Mouse (Mus musculus) midbrain, embryonic 10.5 days (tissue): Measurements from ENCODE around the gene Acaa1b. TPM values are rescaled to one million over a fixed set of nuclear protein-coding genes. Genes with fewer than 3 reads are reported as not detected.
A peak's percentile ranks its signal among the peaks of the same experiment; 100 is the strongest.

Experiments used
- DNase-seq: peaks from one replicate; pipeline ENCODE4 v3.0.0-alpha.2; 2017; ENCODE audit warnings: low spot score
- H3K27ac ChIP-seq: fragments of 300-500 bp; sonication (generic); replicated peaks from 2 replicates; pipeline ENCODE4 v1.5.1; 2016; ENCODE audit warnings: mild to moderate bottlenecking
- H3K27me3 ChIP-seq: fragments of 300-500 bp; sonication (generic); 2 replicates; pipeline ENCODE4 v1.6.1; 2016; ENCODE audit warnings: low read depth, mild to moderate bottlenecking; ENCODE audit not compliant: poor library complexity, severe bottlenecking
- H3K36me3 ChIP-seq: fragments of 300-500 bp; sonication (generic); 2 replicates; pipeline ENCODE4 v1.6.1; 2016; ENCODE audit warnings: mild to moderate bottlenecking, moderate library complexity
- H3K4me1 ChIP-seq: fragments of 300-500 bp; sonication (generic); 2 replicates; pipeline ENCODE4 v1.6.1; 2016
- H3K4me3 ChIP-seq: fragments of 300-500 bp; sonication (generic); 2 replicates; pipeline ENCODE4 v1.5.1; 2016; ENCODE audit warnings: mild to moderate bottlenecking, moderate library complexity
- H3K9me3 ChIP-seq: fragments of 300-500 bp; sonication (generic); replicated peaks from 2 replicates; pipeline ENCODE4 v1.6.1; 2016; ENCODE audit warnings: mild to moderate bottlenecking
- WGBS: fragments of 180-500 bp; shearing (Covaris S2); methylation state at CpG from one replicate; pipeline ENCODE4 v1.1.7; 2016; 5-methylcytosine and 5-hydroxymethylcytosine counted together
- polyA plus RNA-seq: library from polyadenylated mRNA; unstranded; fragments of >200 nt; fragmentation: Nextera tagmentation; extraction: Ambion mirVana; gene quantifications from 2 replicates; pipeline ENCODE4 v1.2.1, GENCODE M21; 2016

The Acaa1b gene
- polyA plus RNA-seq, result 1.5 and 1.9 TPM in 2 replicates

GRCm38 (mm10) chr9:119156278-119157201, at the start of gene Acaa1b:
TSS of gene Acaa1b (minus strand) at chr9:119157093.
- H3K27ac ChIP-seq, result no peak within 1 kb of the TSS; the same call in 1 of the 2 replicates
- no peaks in the 10 kb centered on the region for H3K9me3 ChIP-seq
- no peaks in the 10 kb centered on the region for H3K36me3 ChIP-seq
- H3K4me1 ChIP-seq, result peaks cover 11% of the 10 kb centered on the region
- WGBS, result under 1% methylated on average over 65 of the region's 65 CpGs
- peaks cover 34% of the 10 kb centered on the region for H3K27me3 ChIP-seq
- peak; percentile 84 for DNase-seq
- H3K4me3 ChIP-seq, result peak within 1 kb of the TSS; percentile 64

- Histone ChIP-seq H3K36me3 (no peaks in the 10 kb centered on the region), H3K4me3 (no peak overlapping the region), H3K4me1 (no peaks in the 10 kb centered on the region), H3K9me3 (peaks cover 17% of the 10 kb centered on the region; the same call in 1 of the 2 replicates), H3K27me3 (no peaks in the 10 kb centered on the region), H3K27ac (no peak overlapping the region)
- WGBS, result 93% methylated on average over 2 of the region's 2 CpGs
- DNase-seq, result no peak
Measured at GRCm38 (mm10) chr9:119206666-119207065, 49.8 kb upstream of the Acaa1b start.

- Histone ChIP-seq H3K27me3 (no peaks in the 10 kb centered on the region), H3K36me3 (no peaks in the 10 kb centered on the region), H3K4me3 (no peak overlapping the region), H3K27ac (no peak overlapping the region), H3K4me1 (no peaks in the 10 kb centered on the region), H3K9me3 (peaks cover 17% of the 10 kb centered on the region; the same call in 1 of the 2 replicates)
- WGBS, result 90% methylated on average over 5 of the region's 5 CpGs
- DNase-seq, result no peak
Measured at GRCm38 (mm10) chr9:119205756-119206155, 48.9 kb upstream of the Acaa1b start.

- no peaks in the 10 kb centered on the region for H3K36me3 ChIP-seq
- no peaks in the 10 kb centered on the region for H3K27me3 ChIP-seq
- H3K4me1 ChIP-seq, result no peaks in the 10 kb centered on the region; the same call in 1 of the 2 replicates
- no peak overlapping the region for H3K4me3 ChIP-seq
- H3K27ac ChIP-seq, result no peak overlapping the region
- 95% methylated on average over 9 of the region's 9 CpGs for WGBS
- H3K9me3 ChIP-seq, result peaks cover 17% of the 10 kb centered on the region; the same call in 1 of the 2 replicates
- no peak for DNase-seq
Measured at GRCm38 (mm10) chr9:119203617-119204016, 46.7 kb upstream of the Acaa1b start.

GRCm38 (mm10) chr9:119201653-119202052, 44.8 kb upstream of the Acaa1b start:
- WGBS, result 92% methylated on average over 5 of the region's 5 CpGs
- no peaks in the 10 kb centered on the region for H3K36me3 ChIP-seq

GRCm38 (mm10) chr9:119199151-119199861, 42.4 kb upstream of the Acaa1b start:
- Histone ChIP-seq H3K27ac (no peak overlapping the region), H3K27me3 (no peaks in the 10 kb centered on the region), H3K36me3 (no peaks in the 10 kb centered on the region), H3K4me1 (no peaks in the 10 kb centered on the region; the same call in 1 of the 2 replicates), H3K4me3 (no peak overlapping the region), H3K9me3 (peaks cover 7% of the 10 kb centered on the region; the same call in 1 of the 2 replicates)
- no peak for DNase-seq
- 89% methylated on average over 10 of the region's 10 CpGs for WGBS

More at GRCm38 (mm10) chr9:119201653-119202052, 44.8 kb upstream of the Acaa1b start:
- H3K27me3 ChIP-seq, result no peaks in the 10 kb centered on the region
- DNase-seq, result no peak
- no peaks in the 10 kb centered on the region; the same call in 1 of the 2 replicates for H3K4me1 ChIP-seq
- H3K4me3 ChIP-seq, result no peak overlapping the region
- no peak overlapping the region for H3K27ac ChIP-seq
- peaks cover 17% of the 10 kb centered on the region; the same call in 1 of the 2 replicates for H3K9me3 ChIP-seq

GRCm38 (mm10) chr9:119192202-119192990, 35.5 kb upstream of the Acaa1b start:
- WGBS, result 35% methylated on average over 11 of the region's 11 CpGs
- H3K27me3 ChIP-seq, result no peaks in the 10 kb centered on the region

GRCm38 (mm10) chr9:119181241-119181728, 24.4 kb upstream of the Acaa1b start:
- WGBS, result 65% methylated on average over 3 of the region's 3 CpGs
- Histone ChIP-seq H3K27ac (no peak overlapping the region), H3K27me3 (no peaks in the 10 kb centered on the region), H3K4me3 (no peak overlapping the region), H3K4me1 (peaks cover 3% of the 10 kb centered on the region; the same call in 1 of the 2 replicates), H3K9me3 (no peaks in the 10 kb centered on the region), H3K36me3 (no peaks in the 10 kb centered on the region)
- no peak for DNase-seq

More at GRCm38 (mm10) chr9:119192202-119192990, 35.5 kb upstream of the Acaa1b start:
- H3K9me3 ChIP-seq, result no peaks in the 10 kb centered on the region
- no peak overlapping the region for H3K27ac ChIP-seq
- no peaks in the 10 kb centered on the region for H3K4me1 ChIP-seq
- H3K4me3 ChIP-seq, result no peak overlapping the region
- peak; percentile 22 for DNase-seq
- H3K36me3 ChIP-seq, result no peaks in the 10 kb centered on the region

- H3K4me1 ChIP-seq, result peaks cover 3% of the 10 kb centered on the region; the same call in 1 of the 2 replicates
- no peak overlapping the region for H3K4me3 ChIP-seq
- H3K27ac ChIP-seq, result no peak overlapping the region
- 91% methylated on average over 11 of the region's 11 CpGs for WGBS
- H3K27me3 ChIP-seq, result no peaks in the 10 kb centered on the region
- no peaks in the 10 kb centered on the region for H3K36me3 ChIP-seq
- no peaks in the 10 kb centered on the region for H3K9me3 ChIP-seq
- DNase-seq, result no peak
Measured at GRCm38 (mm10) chr9:119179292-119179691, 22.4 kb upstream of the Acaa1b start.

- 93% methylated on average over 2 of the region's 2 CpGs for WGBS
- Histone ChIP-seq H3K4me3 (no peak overlapping the region), H3K9me3 (peaks cover 5% of the 10 kb centered on the region; the same call in 1 of the 2 replicates), H3K4me1 (no peaks in the 10 kb centered on the region), H3K27me3 (no peaks in the 10 kb centered on the region), H3K27ac (no peak overlapping the region), H3K36me3 (no peaks in the 10 kb centered on the region)
- no peak for DNase-seq
Measured at GRCm38 (mm10) chr9:119167608-119168007, 10.7 kb upstream of the Acaa1b start.

- Histone ChIP-seq H3K4me1 (no peaks in the 10 kb centered on the region), H3K9me3 (peaks cover 5% of the 10 kb centered on the region; the same call in 1 of the 2 replicates), H3K27me3 (no peaks in the 10 kb centered on the region), H3K27ac (no peak overlapping the region), H3K4me3 (no peak overlapping the region), H3K36me3 (no peaks in the 10 kb centered on the region)
- DNase-seq, result no peak
- 86% methylated on average over 6 of the region's 6 CpGs for WGBS
Measured at GRCm38 (mm10) chr9:119165548-119165947, 8.7 kb upstream of the Acaa1b start.

- 93% methylated on average over 7 of the region's 7 CpGs for WGBS
- no peaks in the 10 kb centered on the region for H3K27me3 ChIP-seq
- DNase-seq, result no peak
- no peaks in the 10 kb centered on the region for H3K36me3 ChIP-seq
- peaks cover 5% of the 10 kb centered on the region; the same call in 1 of the 2 replicates for H3K9me3 ChIP-seq
- no peak overlapping the region for H3K27ac ChIP-seq
- H3K4me3 ChIP-seq, result no peak overlapping the region
- no peaks in the 10 kb centered on the region for H3K4me1 ChIP-seq
Measured at GRCm38 (mm10) chr9:119164743-119165142, 7.8 kb upstream of the Acaa1b start.
